Mouse (Mus musculus): ENCODE measurements around the gene Foxd1. TPM values are rescaled to one million over a fixed set of nuclear protein-coding genes. Genes with fewer than 3 reads are reported as not detected.

Gene Foxd1
- total and polyA plus RNA-seq, 3 experiments, result not detected

- dilution Hi-C loops (cut with MboI; ENCODE audit: extremely low pct_ligation_motif_present, extremely low pct_unique_long_range_greater_than_20kb, low sequenced_read_pairs) (no loop called here), in situ Hi-C loops (cut with MboI; ENCODE audit: low pct_ligation_motif_present, low pct_unique_long_range_greater_than_20kb, low sequenced_read_pairs) (no loop called here)
- Histone ChIP-seq H3K9ac (ENCODE audit: insufficient read depth, low read depth) (no peak overlapping the region), H3K27ac (ENCODE audit: insufficient read depth, low read depth) (no peak overlapping the region), H3K79me2 (replicated peaks; ENCODE audit: control insufficient read depth, extremely low read depth, insufficient read depth, poor library complexity, severe bottlenecking) (no peaks in the 10 kb centered on the region), H3K4me1 (ENCODE audit: control insufficient read depth in 1 of 2, insufficient read depth in 2 of 2) (no peaks in the 10 kb centered on the region), H3K4me2 (ENCODE audit: insufficient read depth, low read depth, poor library complexity, severe bottlenecking) (no peak overlapping the region), H3K27me3 (replicated peaks) (no peaks in the 10 kb centered on the region), H3K9me3 (replicated peaks; ENCODE audit: low read length) (peaks cover 16% of the 10 kb centered on the region), H3K4me3 (replicated peaks in 1 of 3; ENCODE audit: low read depth in 2 of 3, low read length in 2 of 3, poor library complexity in 1 of 3) (no peak overlapping the region), H3K36me3 (replicated peaks in 1 of 2; ENCODE audit: control insufficient read depth in 1 of 2, insufficient read depth in 1 of 2, low read length in 1 of 2) (no peaks in the 10 kb centered on the region)
- DNase-seq (ENCODE audit: extremely low read depth), result no peak
- TF ChIP-seq TBP (conservative IDR thresholded peaks at IDR 0.05; ENCODE audit: low read depth, low read length), result no peak
- no peak for TF ChIP-seq JUND (conservative IDR thresholded peaks at IDR 0.05; ENCODE audit: low read depth, low read length)
- TF ChIP-seq NRF1 (IDR thresholded peaks at IDR 0.05; ENCODE audit: low read depth, low read length), result no peak
- TF ChIP-seq MEF2A (IDR thresholded peaks at IDR 0.05; ENCODE audit: borderline replicate concordance, low read depth, low read length), result no peak
- no peak for TF ChIP-seq IRF4 (IDR thresholded peaks at IDR 0.05; ENCODE audit: low read depth, low read length)
- TF ChIP-seq MYC (IDR thresholded peaks at IDR 0.05; ENCODE audit: low read depth, low read length), result no peak
- no peak for TF ChIP-seq ZKSCAN1 (IDR thresholded peaks at IDR 0.05; ENCODE audit: borderline replicate concordance, low read depth, low read length)
- TF ChIP-seq MAFK (IDR thresholded peaks at IDR 0.05; ENCODE audit: insufficient replicate concordance, low read length), result no peak
- no peak for TF ChIP-seq RAD21 (IDR thresholded peaks at IDR 0.05; ENCODE audit: low read depth, low read length)
- TF ChIP-seq UBTF (IDR thresholded peaks at IDR 0.05; ENCODE audit: low read depth, low read length), result no peak
- TF ChIP-seq RCOR1 (conservative IDR thresholded peaks at IDR 0.05; ENCODE audit: low read depth, low read length), result no peak
- TF ChIP-seq KAT2A (IDR thresholded peaks at IDR 0.05; ENCODE audit: insufficient replicate concordance, low read length), result no peak
- no peak for TF ChIP-seq SIN3A (IDR thresholded peaks at IDR 0.05; ENCODE audit: low read length)
- no peak for TF ChIP-seq TCF12 (IDR thresholded peaks at IDR 0.05; ENCODE audit: low read depth, low read length)
These were observed 2.3 kb downstream of the Foxd1 start for GRCm38 (mm10) chr13:98356176-98356972.

GRCm38 (mm10) chr13:98356973-98357425 is 3.0 kb downstream of the Foxd1 start:
- no peaks in the 10 kb centered on the region for H3K27me3 ChIP-seq (replicated peaks)
- H3K4me1 ChIP-seq (ENCODE audit: control insufficient read depth in 1 of 2, insufficient read depth in 2 of 2), result no peaks in the 10 kb centered on the region
- no peaks in the 10 kb centered on the region for H3K36me3 ChIP-seq (replicated peaks in 1 of 2; ENCODE audit: control insufficient read depth in 1 of 2, insufficient read depth in 1 of 2, low read length in 1 of 2)
- H3K79me2 ChIP-seq (replicated peaks; ENCODE audit: control insufficient read depth, extremely low read depth, insufficient read depth, poor library complexity, severe bottlenecking), result no peaks in the 10 kb centered on the region
- dilution Hi-C loops (cut with MboI; ENCODE audit: extremely low pct_ligation_motif_present, extremely low pct_unique_long_range_greater_than_20kb, low sequenced_read_pairs), result no loop called here
- no peak overlapping the region for H3K27ac ChIP-seq (ENCODE audit: insufficient read depth, low read depth)
- H3K9me3 ChIP-seq (replicated peaks; ENCODE audit: low read length), result peaks cover 16% of the 10 kb centered on the region
- in situ Hi-C loops (cut with MboI; ENCODE audit: low pct_ligation_motif_present, low pct_unique_long_range_greater_than_20kb, low sequenced_read_pairs), result no loop called here
- H3K9ac ChIP-seq (ENCODE audit: insufficient read depth, low read depth), result no peak overlapping the region
- no peak for DNase-seq (ENCODE audit: extremely low read depth)
- TF ChIP-seq SMC3 (IDR thresholded peaks at IDR 0.05; ENCODE audit: low read depth, low read length) (no peak), POLR2A (IDR thresholded peaks at IDR 0.05; ENCODE audit: low read depth, low read length) (no peak), BHLHE40 (IDR thresholded peaks at IDR 0.05; ENCODE audit: low read depth, low read length) (no peak), MAZ (IDR thresholded peaks at IDR 0.05; ENCODE audit: low read depth, low read length) (no peak), NELFE (IDR thresholded peaks at IDR 0.05; ENCODE audit: low read depth, low read length) (no peak), NRF1 (IDR thresholded peaks at IDR 0.05; ENCODE audit: low read depth, low read length) (no peak), UBTF (IDR thresholded peaks at IDR 0.05; ENCODE audit: low read depth, low read length) (no peak), ELF1 (IDR thresholded peaks at IDR 0.05; ENCODE audit: low read depth, low read length) (no peak)
- H3K4me2 ChIP-seq (ENCODE audit: insufficient read depth, low read depth, poor library complexity, severe bottlenecking), result no peak overlapping the region
- no peak overlapping the region for H3K4me3 ChIP-seq (replicated peaks in 1 of 3; ENCODE audit: low read depth in 2 of 3, low read length in 2 of 3, poor library complexity in 1 of 3)
